Mouse (Mus musculus): ENCODE data around the gene Rtn4. TPM values are rescaled to one million over a fixed set of nuclear protein-coding genes. Genes with fewer than 3 reads are reported as not detected.
"Not testable (repeated sequence)": the region's sequence is repeated elsewhere in the genome, so short reads cannot be mapped to it uniquely, and the experiment has no call there.

The Rtn4 gene
- polyA plus RNA-seq, 1 experiment from 2014 or later: 64.7 TPM

DNA sequence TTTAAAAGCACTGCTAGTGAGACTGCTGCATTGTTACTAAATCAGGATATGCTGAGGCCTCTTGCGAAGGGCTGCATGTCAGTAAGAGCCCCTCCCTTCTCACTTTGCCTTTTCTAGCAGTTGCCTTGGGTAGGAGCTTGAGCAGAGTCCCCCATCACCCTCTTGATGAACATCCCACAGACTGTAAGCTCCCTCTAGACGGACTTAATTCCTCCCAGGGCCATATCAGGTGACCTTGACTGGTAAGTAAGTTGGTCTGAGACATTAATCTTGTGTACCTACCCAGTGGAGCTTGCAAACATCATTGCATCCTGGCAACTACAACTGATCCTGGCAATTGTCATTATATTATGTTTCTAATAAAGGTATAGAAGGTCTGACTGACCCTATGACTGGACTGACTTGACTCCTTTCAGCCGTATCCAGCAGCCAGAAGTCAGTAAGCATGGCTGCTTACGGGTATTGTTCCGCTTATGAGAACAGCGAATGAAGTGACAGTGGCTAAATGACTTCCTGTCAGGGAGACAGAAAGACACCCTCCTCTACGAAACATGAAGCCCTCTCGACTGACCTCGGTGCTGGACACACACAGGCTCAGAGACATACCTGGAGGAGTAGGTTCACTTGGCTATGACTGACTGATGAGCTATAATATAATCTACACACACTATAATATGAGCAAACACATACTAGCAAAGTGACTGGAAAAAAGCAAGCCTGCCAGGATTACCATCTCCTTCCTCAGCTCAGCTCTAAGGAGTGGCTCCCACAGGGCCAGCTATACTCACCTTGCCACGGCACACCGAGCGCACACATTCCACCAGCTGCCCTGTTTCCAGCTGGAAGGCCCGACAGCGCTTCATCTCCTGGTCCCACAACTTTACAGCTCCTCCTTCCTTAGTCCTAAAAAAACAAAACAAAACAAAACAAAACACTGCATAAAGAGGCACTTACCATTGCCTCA lies 59.2 kb downstream of the Rtn4 start:
- no peaks in the 10 kb centered on the region for H3K4me1 ChIP-seq
- H3K27ac ChIP-seq: no peak overlapping the region
- H3K4me3 ChIP-seq: no peak overlapping the region
- 82% methylated on average over 14 of the region's 14 CpGs for WGBS
- no peak for DNase-seq (ENCODE audit: low spot score)
- peaks cover 15% of the 10 kb centered on the region for H3K36me3 ChIP-seq
- H3K27me3 ChIP-seq (ENCODE audit: low read depth, poor library complexity, severe bottlenecking): no peaks in the 10 kb centered on the region
- no peaks in the 10 kb centered on the region for H3K9me3 ChIP-seq (replicated peaks)

DNA sequence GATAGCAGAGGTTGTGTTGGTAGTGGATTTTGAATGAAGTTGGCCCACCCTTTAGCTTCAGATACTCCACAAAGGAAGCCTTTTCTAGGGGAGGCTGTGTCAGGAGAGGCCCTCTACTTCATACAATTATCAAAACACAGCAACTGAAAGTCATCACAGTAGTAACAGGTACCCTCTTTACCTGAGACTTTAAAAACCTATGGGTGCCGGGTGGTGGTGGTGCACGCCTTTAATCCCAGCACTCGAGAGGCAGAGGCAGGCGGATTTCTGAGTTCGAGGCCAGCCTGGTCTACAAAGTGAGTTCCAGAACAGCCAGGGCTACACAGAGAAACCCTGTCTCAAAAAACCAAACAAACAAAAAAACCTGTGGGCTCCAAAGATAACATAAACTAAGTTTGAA lies 63.3 kb downstream of the Rtn4 start:
- WGBS: 97% methylated on average over 5 of the region's 5 CpGs
- H3K4me1 ChIP-seq; H3K9me3 ChIP-seq (replicated peaks); DNase-seq (ENCODE audit: low spot score); H3K4me3 ChIP-seq; H3K36me3 ChIP-seq; H3K27ac ChIP-seq; H3K27me3 ChIP-seq (ENCODE audit: low read depth, poor library complexity, severe bottlenecking): not testable (repeated sequence)

DNA sequence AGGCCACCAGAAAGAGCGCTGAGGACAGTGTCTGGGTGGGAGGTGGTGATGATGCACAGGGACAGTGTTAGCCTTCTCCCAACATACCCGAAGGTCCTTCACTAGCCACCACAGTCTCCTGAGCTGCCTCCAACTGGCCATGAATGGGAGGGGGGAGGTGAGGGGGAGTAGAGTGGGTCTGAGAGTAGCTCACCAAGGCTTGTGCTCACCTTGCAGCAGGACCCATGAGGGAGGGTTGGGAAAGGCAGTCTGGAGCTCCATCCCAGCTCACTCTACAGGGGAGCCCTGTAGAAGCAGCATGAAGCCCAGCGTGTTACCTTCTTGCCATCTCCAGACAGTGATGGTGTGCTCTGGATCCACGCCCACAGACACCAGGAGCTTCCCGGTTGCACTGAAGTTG lies 65.9 kb downstream of the Rtn4 start:
- DNase-seq (ENCODE audit: low spot score): no peak
- Histone ChIP-seq H3K4me3 (no peak overlapping the region), H3K27ac (no peak overlapping the region), H3K4me1 (no peaks in the 10 kb centered on the region), H3K9me3 (replicated peaks) (no peaks in the 10 kb centered on the region), H3K27me3 (ENCODE audit: low read depth, poor library complexity, severe bottlenecking) (no peaks in the 10 kb centered on the region), H3K36me3 (no peaks in the 10 kb centered on the region)
- 89% methylated on average over 5 of the region's 5 CpGs for WGBS

DNA sequence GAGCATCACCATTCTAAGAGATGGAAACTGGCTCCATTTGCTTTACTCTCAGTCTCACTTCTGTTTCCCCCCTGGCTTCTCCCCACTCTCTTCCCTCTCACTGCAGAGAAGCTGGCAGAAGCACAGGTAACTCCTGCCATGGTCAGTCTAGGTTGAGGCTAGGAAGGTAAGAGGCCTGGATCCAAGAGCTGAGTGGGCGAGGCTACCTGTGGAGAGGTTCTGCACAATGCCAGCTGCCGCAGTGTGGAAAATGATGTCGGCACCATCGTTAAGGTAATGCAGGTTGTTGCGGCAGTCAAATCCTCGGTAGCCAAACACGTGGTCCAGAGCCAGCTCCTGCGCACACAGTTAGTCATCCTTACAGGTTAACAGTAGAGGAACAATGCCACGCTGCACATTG lies 68.6 kb downstream of the Rtn4 start:
- no peaks in the 10 kb centered on the region for H3K36me3 ChIP-seq
- WGBS: 96% methylated on average over 9 of the region's 9 CpGs
- no peak overlapping the region for H3K27ac ChIP-seq
- H3K4me3 ChIP-seq: no peak overlapping the region
- H3K27me3 ChIP-seq (ENCODE audit: low read depth, poor library complexity, severe bottlenecking): no peaks in the 10 kb centered on the region
- no peak for DNase-seq (ENCODE audit: low spot score)
- H3K9me3 ChIP-seq (replicated peaks): no peaks in the 10 kb centered on the region
- H3K4me1 ChIP-seq: no peaks in the 10 kb centered on the region

DNA sequence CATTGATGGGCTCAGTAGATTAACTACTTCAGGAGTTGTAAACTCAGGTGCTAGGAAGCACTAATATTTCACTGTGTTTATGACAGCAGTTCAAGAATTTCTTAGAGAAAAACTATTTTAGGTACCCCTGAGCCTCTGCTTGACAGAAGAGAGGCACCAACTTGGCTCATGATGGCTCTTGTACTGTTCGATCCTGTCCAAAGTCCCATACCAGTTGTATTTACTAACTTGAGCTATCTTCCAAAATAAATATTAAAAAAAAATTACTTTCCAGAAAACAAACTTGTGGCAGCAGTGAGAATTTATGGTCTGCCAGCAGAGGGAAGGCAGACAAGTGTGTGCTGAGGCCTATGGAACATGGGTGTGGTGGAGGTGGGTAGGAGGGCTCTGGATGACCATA lies 70.0 kb downstream of the Rtn4 start:
- DNase-seq (ENCODE audit: low spot score): no peak
- WGBS: 98% methylated on average over 1 of the region's 1 CpGs
- no peaks in the 10 kb centered on the region for H3K9me3 ChIP-seq (replicated peaks)
- H3K4me1 ChIP-seq: no peaks in the 10 kb centered on the region
- no peaks in the 10 kb centered on the region for H3K27me3 ChIP-seq (ENCODE audit: low read depth, poor library complexity, severe bottlenecking)
- H3K27ac ChIP-seq: no peak overlapping the region
- no peak overlapping the region for H3K4me3 ChIP-seq
- no peaks in the 10 kb centered on the region for H3K36me3 ChIP-seq

- WGBS: 82% methylated on average over 4 of the region's 4 CpGs
- H3K36me3 ChIP-seq: no peaks in the 10 kb centered on the region
- H3K27me3 ChIP-seq (ENCODE audit: low read depth, poor library complexity, severe bottlenecking): no peaks in the 10 kb centered on the region
- no peaks in the 10 kb centered on the region for H3K9me3 ChIP-seq (replicated peaks)
- no peak overlapping the region for H3K4me3 ChIP-seq
- H3K4me1 ChIP-seq: no peaks in the 10 kb centered on the region
- DNase-seq (ENCODE audit: low spot score): no peak
- H3K27ac ChIP-seq: no peak overlapping the region
These were observed 72.3 kb downstream of the Rtn4 start for GRCm38 (mm10) chr11:29765063-29765462.

DNA sequence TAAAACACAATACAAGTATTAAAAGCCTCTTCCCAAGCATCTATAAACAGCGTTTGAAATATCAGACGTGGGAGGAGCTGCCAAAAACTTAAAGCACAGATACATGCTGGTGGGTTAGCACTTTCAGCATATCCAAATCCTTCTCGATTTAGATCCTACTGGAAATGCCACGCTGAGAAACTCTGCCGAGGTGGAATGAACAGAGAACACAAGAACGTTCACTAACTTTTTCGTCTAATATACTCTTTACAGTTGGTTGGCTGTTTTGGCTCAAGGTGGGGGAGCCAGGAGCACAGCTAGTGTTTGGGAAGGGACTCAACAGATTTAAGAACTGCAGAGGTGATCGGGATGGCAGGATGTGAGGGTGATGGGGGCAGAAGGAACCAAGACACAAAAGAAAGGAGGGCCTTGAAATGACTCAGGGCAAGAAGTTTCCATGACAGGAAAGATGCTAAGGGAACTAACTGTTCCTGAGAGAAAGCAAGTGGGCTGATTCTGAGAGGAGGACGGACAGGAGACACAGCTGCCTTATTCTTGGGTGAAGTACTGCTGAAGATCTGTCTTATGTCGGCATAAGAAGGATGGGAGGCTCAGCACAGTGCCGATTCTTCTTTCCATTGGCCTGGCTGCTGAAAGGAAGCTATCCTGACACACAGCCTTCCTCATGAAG lies 73.7 kb downstream of the Rtn4 start:
- DNase-seq (ENCODE audit: low spot score): no peak
- no peaks in the 10 kb centered on the region for H3K36me3 ChIP-seq
- H3K27ac ChIP-seq: no peak overlapping the region
- WGBS: 83% methylated on average over 11 of the region's 11 CpGs
- no peak overlapping the region for H3K4me3 ChIP-seq
- no peaks in the 10 kb centered on the region for H3K9me3 ChIP-seq (replicated peaks)
- no peaks in the 10 kb centered on the region for H3K27me3 ChIP-seq (ENCODE audit: low read depth, poor library complexity, severe bottlenecking)
- H3K4me1 ChIP-seq: no peaks in the 10 kb centered on the region

DNA sequence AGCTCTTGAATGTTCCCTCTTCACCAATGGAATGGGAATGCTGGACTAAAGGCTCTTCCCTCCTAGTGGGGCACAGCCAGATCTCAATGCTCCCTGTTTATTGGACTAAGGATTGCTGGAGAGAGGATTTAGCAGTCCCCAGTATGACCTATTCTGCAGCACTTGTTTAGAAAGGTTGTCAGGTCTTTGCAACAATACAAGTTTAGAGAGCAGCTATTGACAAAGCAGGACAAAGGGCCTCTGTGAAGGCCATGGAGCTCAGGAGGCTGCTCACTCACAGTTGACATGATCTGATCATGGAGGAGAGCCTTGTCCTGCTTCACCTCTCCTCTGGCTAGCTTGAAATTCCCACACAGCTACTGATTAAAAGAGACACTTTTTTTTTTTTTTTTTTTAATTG lies 75.8 kb downstream of the Rtn4 start:
- no peaks in the 10 kb centered on the region for H3K36me3 ChIP-seq
- H3K4me1 ChIP-seq: no peaks in the 10 kb centered on the region

DNA sequence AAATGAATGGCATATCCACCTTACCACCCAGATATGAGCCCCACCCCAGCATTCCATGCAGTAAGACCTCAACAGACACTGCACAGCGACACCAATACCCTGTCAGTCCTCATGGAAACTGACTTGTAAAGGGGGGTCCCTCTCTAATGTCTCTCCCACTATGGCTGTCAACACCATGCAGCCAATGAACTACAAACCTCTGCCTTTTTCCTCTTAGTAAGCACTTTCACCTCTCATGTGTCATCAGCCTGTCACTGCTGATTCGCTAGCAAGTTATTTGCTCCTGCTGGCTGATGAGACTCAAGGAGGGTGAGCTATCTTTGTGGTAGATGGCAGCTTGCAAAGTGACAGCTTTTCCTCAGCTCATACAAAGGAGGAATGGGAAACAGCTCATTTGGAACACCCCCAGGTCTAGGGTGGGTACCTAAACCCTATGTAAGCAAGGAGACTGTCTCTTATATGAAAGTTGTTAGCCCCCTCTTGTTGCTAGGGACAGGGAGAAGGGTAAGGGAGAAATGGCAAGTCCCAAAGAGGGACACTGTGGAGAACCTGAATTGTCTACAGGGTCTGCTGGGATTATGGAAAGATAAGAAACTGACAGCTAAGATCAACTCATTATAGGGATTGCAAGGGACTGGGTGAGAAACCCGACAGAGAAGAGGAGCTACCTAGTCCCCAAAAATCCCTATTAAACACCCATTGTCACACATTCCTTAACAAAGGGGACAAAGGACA lies 78.1 kb downstream of the Rtn4 start:
- H3K4me1 ChIP-seq: 0 out of 2 replicates have a peak, but pooled peaks cover 3% of the 10 kb centered on the region
- no peak overlapping the region for H3K27ac ChIP-seq
- no peak for DNase-seq (ENCODE audit: low spot score)
- H3K27me3 ChIP-seq (ENCODE audit: low read depth, poor library complexity, severe bottlenecking): no peaks in the 10 kb centered on the region
- no peaks in the 10 kb centered on the region for H3K9me3 ChIP-seq (replicated peaks)
- no peaks in the 10 kb centered on the region for H3K36me3 ChIP-seq
- 70% methylated on average over 3 of the region's 3 CpGs for WGBS
- H3K4me3 ChIP-seq: no peak overlapping the region

More for the DNA sequence above, 75.8 kb downstream of the Rtn4 start:
- Histone ChIP-seq H3K27me3 (ENCODE audit: low read depth, poor library complexity, severe bottlenecking) (no peaks in the 10 kb centered on the region), H3K9me3 (replicated peaks) (no peaks in the 10 kb centered on the region), H3K27ac (no peak overlapping the region), H3K4me3 (no peak overlapping the region)
- no peak for DNase-seq (ENCODE audit: low spot score)

GRCm38 (mm10) chr11:29772279-29772678 lies 79.5 kb downstream of the Rtn4 start:
- Histone ChIP-seq H3K36me3 (no peaks in the 10 kb centered on the region), H3K27me3 (ENCODE audit: low read depth, poor library complexity, severe bottlenecking) (no peaks in the 10 kb centered on the region), H3K9me3 (replicated peaks) (no peaks in the 10 kb centered on the region), H3K4me3 (no peak overlapping the region), H3K4me1 (0 out of 2 replicates have a peak, but pooled peaks cover 3% of the 10 kb centered on the region), H3K27ac (no peak overlapping the region)
- WGBS: 88% methylated on average over 1 of the region's 1 CpGs
- DNase-seq (ENCODE audit: low spot score): no peak

- Histone ChIP-seq H3K27ac (no peak overlapping the region), H3K27me3 (ENCODE audit: low read depth, poor library complexity, severe bottlenecking) (no peaks in the 10 kb centered on the region), H3K9me3 (replicated peaks) (no peaks in the 10 kb centered on the region), H3K4me1 (0 out of 2 replicates have a peak, but pooled peaks cover 3% of the 10 kb centered on the region), H3K36me3 (no peaks in the 10 kb centered on the region), H3K4me3 (no peak overlapping the region)
- DNase-seq (ENCODE audit: low spot score): no peak
- 50% methylated on average over 2 of the region's 2 CpGs for WGBS
These were observed 81.5 kb downstream of the Rtn4 start for GRCm38 (mm10) chr11:29774296-29774695.

GRCm38 (mm10) chr11:29774760-29775159 lies 82.0 kb downstream of the Rtn4 start:
- WGBS: 59% methylated on average over 2 of the region's 2 CpGs
- Histone ChIP-seq H3K27me3 (ENCODE audit: low read depth, poor library complexity, severe bottlenecking) (no peaks in the 10 kb centered on the region), H3K4me3 (no peak overlapping the region)

DNA sequence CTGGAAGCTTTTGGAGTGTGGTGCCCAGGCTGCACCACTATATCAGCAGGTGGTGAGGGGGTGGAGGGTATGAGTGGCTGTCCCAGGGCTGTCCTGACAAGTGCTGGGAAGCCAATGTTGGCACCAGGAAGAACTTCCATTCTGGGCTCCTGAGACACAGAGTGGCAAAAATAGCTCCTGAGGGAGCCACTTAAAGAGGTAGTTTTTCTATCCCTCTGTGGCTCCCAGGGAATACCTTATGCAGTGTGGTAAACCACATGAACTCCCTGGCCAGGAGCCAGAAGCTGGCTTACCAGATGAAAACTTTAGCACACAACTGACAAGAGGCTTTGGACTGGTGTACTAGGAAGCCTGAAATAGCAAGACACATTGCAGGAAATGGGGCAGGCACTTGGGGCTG lies 85.2 kb downstream of the Rtn4 start:
- Histone ChIP-seq H3K27ac (no peak overlapping the region), H3K9me3 (replicated peaks) (no peaks in the 10 kb centered on the region), H3K27me3 (ENCODE audit: low read depth, poor library complexity, severe bottlenecking) (no peaks in the 10 kb centered on the region), H3K36me3 (no peaks in the 10 kb centered on the region), H3K4me1 (0 out of 2 replicates have a peak, but pooled peaks cover 3% of the 10 kb centered on the region), H3K4me3 (no peak overlapping the region)
- no peak for DNase-seq (ENCODE audit: low spot score)

More at GRCm38 (mm10) chr11:29774760-29775159, 82.0 kb downstream of the Rtn4 start:
- Histone ChIP-seq H3K36me3 (no peaks in the 10 kb centered on the region), H3K4me1 (0 out of 2 replicates have a peak, but pooled peaks cover 3% of the 10 kb centered on the region), H3K27ac (no peak overlapping the region), H3K9me3 (replicated peaks) (no peaks in the 10 kb centered on the region)
- DNase-seq (ENCODE audit: low spot score): no peak
